Mouse (Mus musculus) megakaryocyte, embryonic 14.5 days (primary cell): ENCODE measurements around the gene 4933406M09Rik. TPM values are rescaled to one million over a fixed set of nuclear protein-coding genes. Genes with fewer than 3 reads are reported as not detected.

Experiments
- H3K27me3 ChIP-seq: replicated peaks from 2 replicates; pipeline ENCODE3; 2012; ENCODE audit warnings: inconsistent platforms
- H3K36me3 ChIP-seq: replicated peaks from 2 replicates; pipeline ENCODE3; 2012; ENCODE audit warnings: low read length, inconsistent platforms, mixed read lengths
- H3K4me1 ChIP-seq: 2 replicates; pipeline ENCODE4 v1.6.1; 2012; ENCODE audit warnings: inconsistent platforms
- H3K4me3 ChIP-seq: replicated peaks from 2 replicates; pipeline ENCODE3; 2012; ENCODE audit warnings: moderate library complexity, mild to moderate bottlenecking, inconsistent platforms
- H3K9me3 ChIP-seq: 2 replicates; pipeline ENCODE4 v1.6.1; 2012; ENCODE audit warnings: inconsistent platforms
- FLI1 ChIP-seq: IDR thresholded peaks from 2 replicates; pipeline ENCODE4 v1.6.1; 2012; ENCODE audit warnings: low read length, inconsistent platforms, mixed read lengths
- GATA1 ChIP-seq: IDR thresholded peaks from 3 replicates; pipeline ENCODE4 v1.6.1; 2012; ENCODE audit warnings: mixed read lengths, low read length, inconsistent platforms, borderline replicate concordance
- polyA plus RNA-seq: library from polyadenylated mRNA; stranded (reverse); fragments of >175 nt; gene quantifications from 2 replicates; pipeline ENCODE4 v1.2.3, GENCODE M21; 2012; ENCODE audit warnings: low replicate concordance; ENCODE audit not compliant: insufficient read depth

4933406M09Rik gene
- polyA plus RNA-seq, 1 experiment, result 0.16 TPM

DNA sequence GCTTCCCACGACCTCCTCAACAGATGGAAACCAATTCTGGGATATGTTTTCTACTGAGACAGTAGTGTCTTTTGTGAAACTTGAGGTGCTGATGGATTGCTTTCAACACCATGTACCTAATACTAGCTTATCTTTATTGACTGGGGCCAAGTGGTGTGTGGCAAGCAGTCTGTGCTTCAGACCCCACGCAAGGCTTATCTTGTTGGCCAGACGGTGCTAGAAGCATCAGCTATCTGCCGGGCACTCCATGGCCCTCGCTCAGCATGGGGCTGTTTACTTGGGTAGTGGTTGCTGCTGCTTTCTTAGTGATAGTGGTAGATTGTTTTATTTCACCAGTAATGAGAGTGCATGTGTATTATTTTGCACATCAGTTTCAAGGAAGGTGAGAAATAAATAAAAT, 40.5 kb downstream of the 4933406M09Rik start:
- Histone ChIP-seq H3K9me3 (no peaks in the 10 kb centered on the region), H3K27me3 (no peaks in the 10 kb centered on the region), H3K4me1 (peaks cover 48% of the 10 kb centered on the region), H3K4me3 (peak overlapping the region; percentile 51), H3K36me3 (peaks cover 95% of the 10 kb centered on the region)
- no peak; the same call in 2 of the 3 replicates for TF ChIP-seq GATA1
- no peak for TF ChIP-seq FLI1

DNA sequence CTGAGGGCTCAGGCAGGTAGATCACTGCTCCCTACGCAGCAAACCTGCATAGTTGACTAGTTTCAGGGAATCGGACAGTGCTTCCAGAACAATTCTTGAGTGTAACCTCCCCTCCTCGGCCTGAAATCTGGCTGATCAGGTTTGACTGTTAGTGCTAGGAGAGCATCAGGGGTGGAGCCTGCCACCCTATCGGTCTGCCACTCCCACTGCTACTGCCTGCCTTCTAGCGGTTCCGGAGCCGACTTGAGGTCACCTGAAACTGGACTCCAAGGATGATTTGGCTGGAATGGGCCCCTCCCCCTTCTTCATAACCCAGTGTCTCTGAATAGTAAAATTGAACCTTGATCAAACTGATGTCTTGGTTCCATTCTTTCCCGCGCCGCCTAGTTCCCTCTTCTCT, 47.3 kb downstream of the 4933406M09Rik start:
- H3K36me3 ChIP-seq, result peaks cover 57% of the 10 kb centered on the region
- no peaks in the 10 kb centered on the region for H3K9me3 ChIP-seq
- H3K4me1 ChIP-seq, result peaks cover 14% of the 10 kb centered on the region
- no peaks in the 10 kb centered on the region for H3K27me3 ChIP-seq
- no peak for TF ChIP-seq GATA1
- no peak for TF ChIP-seq FLI1
- H3K4me3 ChIP-seq, result no peak overlapping the region

DNA sequence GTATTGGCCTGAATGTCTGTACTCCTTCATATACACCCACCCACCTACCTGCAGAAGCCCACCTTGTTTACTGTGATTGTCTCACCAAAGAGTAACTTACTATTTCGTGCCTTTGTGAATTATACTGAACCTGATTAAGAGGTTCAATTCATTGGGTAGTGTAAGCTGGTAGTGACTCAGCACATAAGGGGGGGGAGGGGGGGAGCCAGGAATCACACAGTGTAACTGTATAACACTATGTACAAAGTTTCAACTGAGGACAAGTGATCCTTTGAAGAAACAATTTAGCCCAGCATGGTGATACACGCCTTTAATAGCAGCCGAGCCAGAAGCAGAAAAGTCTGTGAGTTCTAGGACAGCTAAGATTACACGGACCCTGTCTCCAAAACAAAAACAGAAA, 47.7 kb downstream of the 4933406M09Rik start:
- H3K9me3 ChIP-seq, result 0 out of 2 replicates have a peak, but pooled peaks cover 3% of the 10 kb centered on the region
- H3K4me3 ChIP-seq, result no peak overlapping the region
- peaks cover 14% of the 10 kb centered on the region for H3K4me1 ChIP-seq
- no peaks in the 10 kb centered on the region for H3K27me3 ChIP-seq
- peaks cover 53% of the 10 kb centered on the region for H3K36me3 ChIP-seq
- TF ChIP-seq GATA1 (no peak), FLI1 (no peak)

DNA sequence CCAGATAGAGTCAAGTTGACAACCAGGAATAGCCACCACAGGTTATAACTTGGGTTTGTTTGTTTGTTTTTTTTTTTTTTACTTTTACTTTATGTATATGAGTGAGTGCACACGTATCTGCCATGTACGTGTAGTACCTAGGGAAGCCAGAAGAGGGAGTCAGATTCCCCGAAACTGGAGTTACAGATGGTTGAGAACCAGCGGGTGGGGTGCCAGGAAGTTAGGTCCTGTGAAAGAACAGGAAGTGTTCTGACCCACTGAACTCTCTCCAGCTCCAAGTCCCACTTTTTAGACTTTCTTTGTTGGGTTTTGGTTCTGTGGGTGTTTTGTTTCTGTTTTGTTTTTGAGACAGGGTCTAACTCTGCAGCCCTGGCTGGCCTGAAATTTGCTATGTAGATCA, 49.7 kb downstream of the 4933406M09Rik start:
- TF ChIP-seq GATA1, result no peak
- no peak for TF ChIP-seq FLI1
- Histone ChIP-seq H3K36me3 (peaks cover 34% of the 10 kb centered on the region), H3K27me3 (no peaks in the 10 kb centered on the region), H3K4me1 (peaks cover 14% of the 10 kb centered on the region), H3K4me3 (peak overlapping the region; percentile 69), H3K9me3 (0 out of 2 replicates have a peak, but pooled peaks cover 4% of the 10 kb centered on the region)

DNA sequence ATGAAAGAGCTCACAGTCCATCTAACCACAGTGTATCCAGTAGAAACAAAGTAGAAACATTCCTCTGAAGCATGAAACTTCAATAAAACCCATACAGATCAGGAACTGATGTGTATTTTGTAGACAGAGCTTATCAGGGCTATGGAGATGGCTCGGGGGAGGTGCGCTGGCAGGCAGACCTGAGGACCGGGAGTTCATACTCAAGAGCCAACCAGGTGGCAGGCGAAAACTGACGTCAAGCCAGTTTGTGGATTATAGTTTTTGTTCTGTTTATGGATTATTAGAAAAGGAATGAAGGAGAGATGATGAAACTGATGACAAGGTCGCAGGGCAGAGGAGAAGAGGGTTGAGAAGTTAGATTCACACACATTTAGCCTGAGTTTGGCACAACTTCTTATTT, 54.7 kb downstream of the 4933406M09Rik start:
- H3K27me3 ChIP-seq, result no peaks in the 10 kb centered on the region
- H3K9me3 ChIP-seq, result 0 out of 2 replicates have a peak, but pooled peaks cover 4% of the 10 kb centered on the region
- peaks cover 18% of the 10 kb centered on the region for H3K4me1 ChIP-seq
- H3K4me3 ChIP-seq, result no peak overlapping the region
- no peak for TF ChIP-seq FLI1
- no peak for TF ChIP-seq GATA1
- no peaks in the 10 kb centered on the region for H3K36me3 ChIP-seq

Other genes with a start within 250 kb of the 4933406M09Rik start
- 5.0 TPM in 1 of 2 replicates, not detected in the other for gene Chil1, start 203.8 kb upstream of the 4933406M09Rik start, polyA plus RNA-seq
- gene Mybph, start 192.5 kb upstream of the 4933406M09Rik start, polyA plus RNA-seq, result not detected in 2 replicates
- gene Adora1, start 150.5 kb upstream of the 4933406M09Rik start, polyA plus RNA-seq, result 0.50 TPM in 1 of 2 replicates, not detected in the other
- not detected in 2 replicates for gene Myog, start 96.0 kb upstream of the 4933406M09Rik start, polyA plus RNA-seq
- 1.9 and 2.1 TPM in 2 replicates for gene Ppfia4, start 53.0 kb upstream of the 4933406M09Rik start, polyA plus RNA-seq
- gene Tmem183a, start 24.0 kb upstream of the 4933406M09Rik start, polyA plus RNA-seq, result 6.4 and 13.0 TPM in 2 replicates
- 10.9 TPM in 1 of 2 replicates, not detected in the other for gene Cyb5r1, start 19.6 kb downstream of the 4933406M09Rik start, polyA plus RNA-seq
- 65.2 and 119 TPM in 2 replicates for gene Adipor1, start 29.4 kb downstream of the 4933406M09Rik start, polyA plus RNA-seq
- gene Klhl12, start 69.6 kb downstream of the 4933406M09Rik start, polyA plus RNA-seq, result 0.20 TPM in 1 of 2 replicates, not detected in the other
- gene Rabif, start 108.7 kb downstream of the 4933406M09Rik start, polyA plus RNA-seq, result 4.8 and 5.0 TPM in 2 replicates
- not detected in 2 replicates for gene Mgat4e, start 163.7 kb downstream of the 4933406M09Rik start, polyA plus RNA-seq
- gene Kdm5b, start 174.2 kb downstream of the 4933406M09Rik start, polyA plus RNA-seq, result 0.63 and 1.8 TPM in 2 replicates